Mouse (Mus musculus): ENCODE data around the gene Ap3b1. TPM values are rescaled to one million over a fixed set of nuclear protein-coding genes. Genes with fewer than 3 reads are reported as not detected.
"Not testable (repeated sequence)": the region's sequence is repeated elsewhere in the genome, so short reads cannot be mapped to it uniquely, and the experiment has no call there.

Ap3b1 gene
- 10 to 100 TPM; 58.5 to 58.9 TPM for total RNA-seq (2021)
- long read RNA-seq, experiment 1, full-length matches to known transcripts, result 13 of 28 reads
- long read RNA-seq, experiment 1, partial matches to known transcripts, result 7 of 28 reads
- long read RNA-seq, experiment 1, other reads (novel, unspliced or antisense), result 8 of 28 reads
- long read RNA-seq, experiment 2, full-length matches to known transcripts, result 15 of 45 reads
- long read RNA-seq, experiment 2, partial matches to known transcripts, result 12 of 45 reads
- long read RNA-seq, experiment 2, other reads (novel, unspliced or antisense), result 18 of 45 reads

- Histone ChIP-seq H3K27ac (peak within 1 kb of the TSS; percentile 92), H3K4me3 (peak within 1 kb of the TSS; percentile 68)
- DNase-seq (ENCODE audit: low spot score in 2 of 2), result peak; percentile 86 to 88
- 0 out of 2 replicates have a peak, but pooled peaks have one; percentile 11 for TF ChIP-seq CTCF (conservative IDR thresholded peaks at IDR 0.05)
Observed at GRCm38 (mm10) chr13:94358401-94359265, at the start of gene Ap3b1. Gene Ap3b1 (plus strand): TSS chr13:94358960.

DNA sequence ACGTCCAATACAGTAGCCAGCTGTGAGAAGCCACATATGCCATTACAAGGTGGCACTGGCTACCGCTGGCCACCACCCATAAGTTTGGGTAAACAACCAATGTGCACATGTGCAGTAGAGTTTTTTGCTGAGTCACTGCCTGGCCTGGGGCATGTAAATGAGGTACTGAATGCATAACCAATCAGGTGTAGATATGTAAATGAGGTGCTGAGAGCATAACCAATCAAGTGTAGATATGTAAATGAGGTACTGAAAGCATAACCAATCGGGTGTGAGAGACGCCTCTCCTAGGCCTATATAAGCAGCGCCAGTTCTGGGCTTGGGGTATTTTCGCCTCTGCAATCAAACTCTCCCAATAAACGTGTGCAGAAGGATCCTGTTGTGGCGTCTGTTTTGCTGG is 45.9 kb upstream of the Ap3b1 start:
- not testable (repeated sequence) for H3K27ac ChIP-seq; DNase-seq (ENCODE audit: low spot score in 2 of 2); H3K4me3 ChIP-seq

GRCm38 (mm10) chr13:94316975-94317511 is 41.7 kb upstream of the Ap3b1 start:
- peak in 1 of 2 experiments; percentile 16 for DNase-seq (ENCODE audit: low spot score in 2 of 2)
- no peak overlapping the region for H3K4me3 ChIP-seq
- no peak for TF ChIP-seq CTCF (conservative IDR thresholded peaks at IDR 0.05)
- peak overlapping the region; percentile 11; the same call in 1 of the 2 replicates for H3K27ac ChIP-seq

- no peak for TF ChIP-seq CTCF (conservative IDR thresholded peaks at IDR 0.05)
- Histone ChIP-seq H3K27ac (no peak overlapping the region), H3K4me3 (no peak overlapping the region)
- no peak for DNase-seq (ENCODE audit: low spot score in 2 of 2)
Observed at GRCm38 (mm10) chr13:94321094-94321792, 37.5 kb upstream of the Ap3b1 start.

DNA sequence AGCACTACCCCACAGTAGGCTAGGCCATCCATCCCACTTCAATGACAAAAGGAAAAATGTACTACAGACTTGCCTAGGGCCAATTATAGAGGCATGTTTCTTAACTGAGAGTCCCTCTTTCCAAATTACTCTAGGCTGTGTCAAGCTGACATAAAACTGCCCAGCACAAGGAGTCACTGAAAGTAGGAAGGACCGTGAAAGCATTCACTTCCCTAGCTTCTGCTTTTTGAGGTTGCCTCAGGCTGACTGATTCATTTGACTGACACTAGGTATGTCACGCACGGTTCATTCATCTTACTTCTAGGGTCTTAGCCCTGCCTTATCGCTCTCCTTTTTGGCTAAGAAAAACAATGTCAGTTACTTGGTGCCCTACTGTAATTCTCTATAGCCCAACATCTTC is 36.3 kb upstream of the Ap3b1 start:
- no peak for TF ChIP-seq CTCF (conservative IDR thresholded peaks at IDR 0.05)
- no peak overlapping the region for H3K27ac ChIP-seq
- H3K4me3 ChIP-seq, result no peak overlapping the region
- DNase-seq (ENCODE audit: low spot score in 2 of 2), result no peak

GRCm38 (mm10) chr13:94328063-94328462 is 30.7 kb upstream of the Ap3b1 start:
- Histone ChIP-seq H3K4me3 (no peak overlapping the region), H3K27ac (no peak overlapping the region)
- DNase-seq (ENCODE audit: low spot score in 2 of 2), result no peak
- TF ChIP-seq CTCF (conservative IDR thresholded peaks at IDR 0.05), result no peak

DNA sequence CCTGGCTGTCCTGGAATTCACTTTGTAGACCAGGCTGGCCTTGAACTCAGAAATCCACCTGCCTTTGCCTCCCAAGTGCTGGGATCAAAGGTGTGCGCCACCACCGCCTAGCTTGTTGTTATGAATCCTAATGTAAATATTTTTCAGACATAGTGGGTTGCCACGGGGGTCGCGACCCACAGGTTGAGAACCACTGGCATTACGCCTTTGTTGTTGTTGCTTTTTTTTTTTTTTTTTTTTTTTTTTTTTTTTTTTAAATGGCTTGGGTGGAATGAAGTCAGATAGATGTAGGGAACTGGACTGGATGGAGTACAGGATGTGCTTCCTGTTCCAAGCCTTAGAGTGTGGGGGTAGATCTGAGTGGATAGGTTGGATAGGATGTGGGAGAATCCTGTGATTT is 29.8 kb upstream of the Ap3b1 start:
- not testable (repeated sequence) for H3K4me3 ChIP-seq; H3K27ac ChIP-seq; DNase-seq (ENCODE audit: low spot score in 2 of 2)

GRCm38 (mm10) chr13:94330392-94330979 is 28.3 kb upstream of the Ap3b1 start:
- DNase-seq (ENCODE audit: low spot score in 2 of 2), result peak in 1 of 2 experiments; percentile 3
- Histone ChIP-seq H3K27ac (no peak overlapping the region), H3K4me3 (no peak overlapping the region)
- TF ChIP-seq CTCF (conservative IDR thresholded peaks at IDR 0.05), result no peak

GRCm38 (mm10) chr13:94338357-94338756 is 20.4 kb upstream of the Ap3b1 start:
- H3K4me3 ChIP-seq, result no peak overlapping the region
- DNase-seq (ENCODE audit: low spot score in 2 of 2), result no peak
- H3K27ac ChIP-seq, result no peak overlapping the region
- peak; percentile 81 for TF ChIP-seq CTCF (conservative IDR thresholded peaks at IDR 0.05)

- no peak for DNase-seq (ENCODE audit: low spot score in 2 of 2)
- TF ChIP-seq CTCF (conservative IDR thresholded peaks at IDR 0.05), result peak; percentile 40
- H3K27ac ChIP-seq, result no peak overlapping the region
- no peak overlapping the region for H3K4me3 ChIP-seq
Observed at GRCm38 (mm10) chr13:94343192-94343591, 15.6 kb upstream of the Ap3b1 start.

- H3K4me3 ChIP-seq; DNase-seq (ENCODE audit: low spot score in 2 of 2); H3K27ac ChIP-seq: not testable (repeated sequence)
Observed at GRCm38 (mm10) chr13:94344600-94344999, 14.2 kb upstream of the Ap3b1 start.

DNA sequence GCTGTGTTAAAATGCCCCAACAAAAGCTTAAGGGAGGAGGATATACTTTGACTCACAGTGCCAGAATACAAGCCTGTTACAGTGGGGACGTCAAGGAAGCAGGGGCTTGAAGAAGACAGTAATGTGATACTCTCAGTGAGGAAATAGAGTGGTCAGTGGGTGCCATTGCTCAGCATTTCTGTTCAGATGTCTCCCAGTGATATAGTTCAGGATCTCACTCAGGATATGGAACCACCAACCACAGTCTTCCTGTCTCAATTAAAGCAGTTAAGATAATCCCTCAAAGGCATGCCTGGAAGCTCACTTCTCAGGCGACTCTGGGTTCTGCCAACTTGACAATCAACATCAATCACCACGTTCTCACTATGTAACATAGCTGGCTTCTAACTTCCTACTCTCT is 4.2 kb upstream of the Ap3b1 start:
- no peak for DNase-seq (ENCODE audit: low spot score in 2 of 2)
- H3K27ac ChIP-seq, result no peak overlapping the region

DNA sequence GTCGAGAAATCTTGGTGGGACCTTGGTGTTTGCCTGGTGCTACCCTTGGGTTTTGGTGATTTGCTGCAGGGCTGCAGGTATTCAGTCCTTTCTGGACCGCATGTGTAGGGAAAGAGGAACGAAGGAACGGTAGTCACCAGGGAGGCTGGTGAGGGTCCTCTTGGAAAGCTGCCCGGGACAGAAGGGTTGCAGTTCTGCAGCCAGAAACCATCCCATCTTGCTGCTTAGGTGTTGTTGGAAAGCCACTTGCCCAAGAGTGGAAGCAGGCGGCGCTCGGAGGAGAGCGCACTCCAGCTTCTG is 709 bp upstream of the Ap3b1 start:
- H3K27ac ChIP-seq, result peak overlapping the region; percentile 92
- no peak for TF ChIP-seq CTCF (conservative IDR thresholded peaks at IDR 0.05)
- peak overlapping the region; percentile 68 for H3K4me3 ChIP-seq
- no peak for DNase-seq (ENCODE audit: low spot score in 2 of 2)

More for the DNA sequence above, 4.2 kb upstream of the Ap3b1 start:
- no peak overlapping the region for H3K4me3 ChIP-seq
- no peak for TF ChIP-seq CTCF (conservative IDR thresholded peaks at IDR 0.05)
